Mouse (Mus musculus) gastrocnemius, postnatal 14 days (tissue): ENCODE measurements around the gene Tspan11. TPM values are rescaled to one million over a fixed set of nuclear protein-coding genes. Genes with fewer than 3 reads are reported as not detected.
A peak's percentile ranks its signal among the peaks of the same experiment; 100 is the strongest.

Experiments used
- DNase-seq: peaks from one replicate; pipeline ENCODE4 v3.0.0; 2021; ENCODE audit warnings: mixed read lengths
- intact Hi-C: fragments of 180-260 bp; cut with DNase I; formaldehyde crosslinking; loops from one replicate; pipeline ENCODE4 v1.15.1; 2025; ENCODE audit warnings: low total_unique reads
- total RNA-seq, 2 experiments: library from RNA; stranded (reverse); gene quantifications; 2 replicates each; pipeline ENCODE4 v1.2.3; 2021

Tspan11 gene
- total RNA-seq, 2 experiments from 2014 or later = 4.4 to 10.0 TPM

- intact Hi-C loops = no loop called here
Observed at GRCm38 (mm10) chr6:127921996-127922395, 34.6 kb downstream of the Tspan11 start.

GRCm38 (mm10) chr6:127923296-127923695 lies 35.9 kb downstream of the Tspan11 start:
- intact Hi-C loops = no loop called here
- DNase-seq = no peak

More at GRCm38 (mm10) chr6:127921996-127922395, 34.6 kb downstream of the Tspan11 start:
- DNase-seq = no peak

GRCm38 (mm10) chr6:127924750-127925149 lies 37.4 kb downstream of the Tspan11 start:
- intact Hi-C loops = loop anchor here (5.0 kb wide), 1 partner anchor 307 kb away; no protein-coding TSS in a partner anchor
- DNase-seq = no peak

GRCm38 (mm10) chr6:127925915-127926314 lies 38.5 kb downstream of the Tspan11 start:
- intact Hi-C loops = loop anchor here (5.0 kb wide), 1 partner anchor 309 kb away; no protein-coding TSS in a partner anchor
- no peak for DNase-seq

GRCm38 (mm10) chr6:127928682-127929081 lies 41.3 kb downstream of the Tspan11 start:
- DNase-seq = no peak
- intact Hi-C loops = loop anchor here (5.0 kb wide), 1 partner anchor 311 kb away; no protein-coding TSS in a partner anchor

- DNase-seq = peak; percentile 48
- intact Hi-C loops = loop anchor here (10.0 kb wide), 1 partner anchor 388 kb away; no protein-coding TSS in a partner anchor
Observed at GRCm38 (mm10) chr6:127932697-127933096, 45.3 kb downstream of the Tspan11 start.

- DNase-seq = peak; percentile 74
- intact Hi-C loops = loop anchor here (10.0 kb wide), 1 partner anchor 389 kb away; no protein-coding TSS in a partner anchor
Observed at GRCm38 (mm10) chr6:127933841-127934240, 46.5 kb downstream of the Tspan11 start.

GRCm38 (mm10) chr6:127935105-127935504 lies 47.7 kb downstream of the Tspan11 start:
- intact Hi-C loops = loop anchor here (5.0 to 10.0 kb wide), 2 partner anchors 313 to 390 kb away; no protein-coding TSS in a partner anchor
- no peak for DNase-seq

- intact Hi-C loops = no loop called here
- no peak for DNase-seq
Observed at GRCm38 (mm10) chr6:127942421-127942820, 55.0 kb downstream of the Tspan11 start.

GRCm38 (mm10) chr6:127945725-127946124 lies 58.3 kb downstream of the Tspan11 start:
- intact Hi-C loops = no loop called here
- peak; percentile 68 for DNase-seq

GRCm38 (mm10) chr6:127948656-127949055 lies 61.3 kb downstream of the Tspan11 start:
- DNase-seq = no peak
- intact Hi-C loops = no loop called here

GRCm38 (mm10) chr6:127949885-127950284 lies 62.5 kb downstream of the Tspan11 start:
- no peak for DNase-seq
- intact Hi-C loops = no loop called here

- intact Hi-C loops = no loop called here
- no peak for DNase-seq
Observed at GRCm38 (mm10) chr6:127953071-127953470, 65.7 kb downstream of the Tspan11 start.

GRCm38 (mm10) chr6:127956172-127956571 lies 68.8 kb downstream of the Tspan11 start:
- DNase-seq = no peak
- intact Hi-C loops = no loop called here

- intact Hi-C loops = no loop called here
Observed at GRCm38 (mm10) chr6:127960203-127960602, 72.8 kb downstream of the Tspan11 start.

GRCm38 (mm10) chr6:127965497-127965896 lies 78.1 kb downstream of the Tspan11 start:
- intact Hi-C loops = no loop called here
- no peak for DNase-seq

More at GRCm38 (mm10) chr6:127960203-127960602, 72.8 kb downstream of the Tspan11 start:
- no peak for DNase-seq

GRCm38 (mm10) chr6:127969709-127970108 lies 82.3 kb downstream of the Tspan11 start:
- DNase-seq = no peak
- intact Hi-C loops = loop anchor here (2.0 to 5.0 kb wide), 3 partner anchors 58 to 175 kb away; no protein-coding TSS in a partner anchor

GRCm38 (mm10) chr6:127970120-127970519 lies 82.7 kb downstream of the Tspan11 start:
- peak; percentile 77 for DNase-seq
- intact Hi-C loops = loop anchor here (2.0 to 5.0 kb wide), 3 partner anchors 57 to 175 kb away; no protein-coding TSS in a partner anchor

- intact Hi-C loops = loop anchor here (2.0 to 5.0 kb wide), 3 partner anchors 56 to 174 kb away; no protein-coding TSS in a partner anchor
- no peak for DNase-seq
Observed at GRCm38 (mm10) chr6:127970848-127971247, 83.5 kb downstream of the Tspan11 start.

- intact Hi-C loops = loop anchor here (2.0 to 5.0 kb wide), 3 partner anchors 55 to 173 kb away; no protein-coding TSS in a partner anchor
- DNase-seq = no peak
Observed at GRCm38 (mm10) chr6:127971931-127972330, 84.5 kb downstream of the Tspan11 start.

GRCm38 (mm10) chr6:127973553-127973952 lies 86.2 kb downstream of the Tspan11 start:
- DNase-seq = no peak
- intact Hi-C loops = loop anchor here (5.0 kb wide), 1 partner anchor 54 kb away; no protein-coding TSS in a partner anchor
